Mouse (Mus musculus): ENCODE results near the gene Cd2. TPM values are rescaled to one million over a fixed set of nuclear protein-coding genes. Genes with fewer than 3 reads are reported as not detected.

The Cd2 gene
- polyA plus RNA-seq (2014; fragmentation: Nextera tagmentation; extraction: Ambion mirVana), result 0.53 TPM in 1 of 2 replicates, not detected in the other

DNA sequence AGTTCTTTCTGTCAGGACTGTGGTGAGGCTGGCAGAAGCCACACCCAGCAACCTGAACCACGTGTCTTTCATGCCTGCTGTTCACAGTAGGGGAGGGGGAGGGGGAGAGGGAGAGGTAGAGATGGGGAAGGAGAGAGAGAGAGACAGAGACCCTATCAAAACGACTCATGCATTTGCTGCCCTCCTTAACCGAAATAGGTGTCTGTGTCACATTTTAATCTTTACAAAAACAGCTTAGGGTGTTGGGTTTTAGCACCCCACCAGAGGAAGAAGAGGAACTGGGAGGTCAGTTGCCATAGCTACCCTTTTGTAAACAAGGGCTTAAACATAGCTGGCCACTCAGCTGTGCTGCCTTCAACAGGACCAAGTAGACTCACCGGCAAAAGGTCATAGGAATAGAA, at the start of gene Cd2:
Gene Cd2, minus strand, starts transcription at position 29 of the 401 bp plus-strand sequence.
- Histone ChIP-seq H3K27ac (replicated peaks; ENCODE audit: low read depth, low read length) (no peak within 1 kb of the TSS), H3K4me3 (ENCODE audit: low read depth, low read length) (no peak within 1 kb of the TSS), H3K4me1 (ENCODE audit: control insufficient read depth, insufficient read depth, low read length) (no peaks in the 10 kb centered on the region), H3K9ac (replicated peaks; ENCODE audit: low read length) (no peak within 1 kb of the TSS), H3K27me3 (ENCODE audit: control insufficient read depth, insufficient read depth, low read length) (no peaks in the 10 kb centered on the region), H3K9me3 (replicated peaks; ENCODE audit: control insufficient read depth, low read length) (no peaks in the 10 kb centered on the region), H3K36me3 (replicated peaks; ENCODE audit: control insufficient read depth, insufficient read depth, low read depth, low read length) (no peaks in the 10 kb centered on the region), H3K4me2 (ENCODE audit: low read depth, low read length) (no peak within 1 kb of the TSS)
- DNase-seq (ENCODE audit: low spot score), result no peak
- no peak for ATAC-seq (replicated peaks; ENCODE audit: insufficient number of reproducible peaks, low FRiP score, low TSS enrichment, low read depth)
- 25% methylated on average over 4 of the region's 4 CpGs for WGBS

DNA sequence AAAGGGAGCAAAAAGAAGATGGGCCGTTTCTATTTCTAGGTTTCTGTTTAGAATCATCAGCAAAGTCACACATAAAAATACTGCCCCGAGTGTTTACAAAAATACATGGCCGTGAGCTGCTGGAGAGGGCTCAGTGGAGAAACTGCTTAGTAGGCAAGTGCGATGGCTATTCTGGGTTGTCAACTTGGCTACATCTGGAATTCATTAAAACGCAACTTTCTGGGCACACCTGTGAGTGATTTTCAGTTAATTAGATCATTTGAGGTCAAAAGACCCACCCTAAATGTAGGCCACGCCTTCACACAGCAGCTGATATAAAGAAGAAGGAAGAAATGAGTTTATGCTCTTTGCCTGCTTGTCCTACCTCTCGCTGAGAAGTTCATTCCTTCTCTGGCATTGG, 40.9 kb upstream of the Cd2 start:
- H3K9me3 ChIP-seq (replicated peaks; ENCODE audit: control insufficient read depth, low read length), result no peaks in the 10 kb centered on the region
- no peak overlapping the region for H3K4me3 ChIP-seq (ENCODE audit: low read depth, low read length)
- 33% methylated on average over 7 of the region's 7 CpGs for WGBS
- peak; percentile 92 for DNase-seq (ENCODE audit: low spot score)
- no peaks in the 10 kb centered on the region for H3K4me1 ChIP-seq (ENCODE audit: control insufficient read depth, insufficient read depth, low read length)
- no peak overlapping the region for H3K9ac ChIP-seq (replicated peaks; ENCODE audit: low read length)
- H3K27ac ChIP-seq (replicated peaks; ENCODE audit: low read depth, low read length), result peak overlapping the region; percentile 44; the same call in 1 of the 2 replicates
- no peak overlapping the region for H3K4me2 ChIP-seq (ENCODE audit: low read depth, low read length)
- ATAC-seq (replicated peaks; ENCODE audit: insufficient number of reproducible peaks, low FRiP score, low TSS enrichment, low read depth), result no peak; the same call in 1 of the 2 replicates
- H3K36me3 ChIP-seq (replicated peaks; ENCODE audit: control insufficient read depth, insufficient read depth, low read depth, low read length), result no peaks in the 10 kb centered on the region
- no peaks in the 10 kb centered on the region for H3K27me3 ChIP-seq (ENCODE audit: control insufficient read depth, insufficient read depth, low read length)

DNA sequence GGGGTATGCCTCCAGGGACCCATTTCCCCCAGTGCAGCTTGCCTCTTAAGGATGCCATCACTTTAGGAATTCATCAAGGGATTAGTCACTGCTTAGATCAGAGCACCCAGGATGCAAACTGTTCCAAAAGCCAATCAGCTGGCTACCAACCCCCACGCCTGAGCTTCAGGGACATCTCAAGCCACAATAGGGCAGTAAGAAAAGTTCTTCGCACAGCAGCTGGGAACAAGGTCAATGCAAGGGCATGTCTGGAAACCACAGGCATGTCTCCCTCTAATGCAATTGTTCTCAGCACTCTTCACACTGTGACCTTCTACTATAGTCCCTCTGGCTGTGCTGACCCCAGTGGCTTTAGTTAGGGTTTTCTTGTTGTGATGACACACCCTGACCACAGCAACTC, 39.5 kb upstream of the Cd2 start:
- Histone ChIP-seq H3K9ac (replicated peaks; ENCODE audit: low read length) (no peak overlapping the region), H3K27me3 (ENCODE audit: control insufficient read depth, insufficient read depth, low read length) (no peaks in the 10 kb centered on the region), H3K27ac (replicated peaks; ENCODE audit: low read depth, low read length) (0 out of 2 replicates have a peak overlapping the region, but pooled peaks have one; percentile 9), H3K9me3 (replicated peaks; ENCODE audit: control insufficient read depth, low read length) (no peaks in the 10 kb centered on the region), H3K4me3 (ENCODE audit: low read depth, low read length) (no peak overlapping the region), H3K4me1 (ENCODE audit: control insufficient read depth, insufficient read depth, low read length) (no peaks in the 10 kb centered on the region), H3K4me2 (ENCODE audit: low read depth, low read length) (no peak overlapping the region), H3K36me3 (replicated peaks; ENCODE audit: control insufficient read depth, insufficient read depth, low read depth, low read length) (no peaks in the 10 kb centered on the region)
- DNase-seq (ENCODE audit: low spot score) (no peak), ATAC-seq (replicated peaks; ENCODE audit: insufficient number of reproducible peaks, low FRiP score, low TSS enrichment, low read depth) (no peak)
- WGBS, result 49% methylated on average over 2 of the region's 2 CpGs

DNA sequence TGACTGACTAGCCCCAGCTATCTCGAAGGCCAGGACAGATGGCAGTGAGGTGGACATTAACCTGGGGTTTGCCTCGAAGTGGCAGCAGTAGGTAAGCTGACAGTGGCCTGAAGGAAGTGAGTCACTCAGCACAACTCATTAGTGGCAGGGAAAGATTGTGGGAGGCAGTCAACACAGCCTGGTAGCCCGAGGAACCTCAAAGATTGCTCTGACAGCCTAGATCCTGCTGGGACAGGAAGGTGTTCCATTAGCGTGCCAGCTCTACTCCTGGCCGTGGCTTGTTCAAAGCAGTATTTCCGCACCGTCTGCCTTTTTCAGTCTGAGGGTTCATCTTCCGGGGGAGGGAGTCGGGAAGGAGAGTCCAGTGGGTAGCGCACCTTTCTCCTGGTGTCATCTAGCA, 34.7 kb upstream of the Cd2 start:
- H3K27ac ChIP-seq (replicated peaks; ENCODE audit: low read depth, low read length), result no peak overlapping the region
- H3K4me3 ChIP-seq (ENCODE audit: low read depth, low read length), result no peak overlapping the region

DNA sequence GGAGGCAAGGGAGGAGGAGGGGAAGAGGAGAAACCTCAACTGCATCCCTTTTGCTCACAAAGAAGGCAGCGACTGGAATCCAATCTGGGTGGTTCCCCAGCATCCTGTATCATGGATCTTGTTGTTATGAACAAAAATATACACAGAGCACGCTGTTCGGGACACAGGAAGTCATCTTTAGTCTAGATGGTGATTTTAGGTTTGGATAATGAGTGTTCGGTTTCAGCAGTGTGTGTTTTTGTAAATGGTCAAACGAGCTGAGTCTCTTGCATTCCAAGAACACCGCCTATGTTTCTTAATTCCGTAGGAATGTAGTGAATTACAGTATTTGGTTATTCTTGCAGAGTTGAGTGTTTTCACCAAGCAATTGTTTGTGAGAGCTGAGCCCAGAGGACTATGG, 33.1 kb upstream of the Cd2 start:
- no peak for ATAC-seq (replicated peaks; ENCODE audit: insufficient number of reproducible peaks, low FRiP score, low TSS enrichment, low read depth)
- Histone ChIP-seq H3K9me3 (replicated peaks; ENCODE audit: control insufficient read depth, low read length) (no peaks in the 10 kb centered on the region), H3K4me1 (ENCODE audit: control insufficient read depth, insufficient read depth, low read length) (0 out of 2 replicates have a peak, but pooled peaks cover 3% of the 10 kb centered on the region), H3K4me3 (ENCODE audit: low read depth, low read length) (no peak overlapping the region), H3K36me3 (replicated peaks; ENCODE audit: control insufficient read depth, insufficient read depth, low read depth, low read length) (no peaks in the 10 kb centered on the region), H3K9ac (replicated peaks; ENCODE audit: low read length) (no peak overlapping the region), H3K4me2 (ENCODE audit: low read depth, low read length) (no peak overlapping the region), H3K27ac (replicated peaks; ENCODE audit: low read depth, low read length) (no peak overlapping the region), H3K27me3 (ENCODE audit: control insufficient read depth, insufficient read depth, low read length) (no peaks in the 10 kb centered on the region)
- DNase-seq (ENCODE audit: low spot score), result no peak
- WGBS, result 48% methylated on average over 7 of the region's 7 CpGs

More for the DNA sequence above, 34.7 kb upstream of the Cd2 start:
- DNase-seq (ENCODE audit: low spot score) (no peak), ATAC-seq (replicated peaks; ENCODE audit: insufficient number of reproducible peaks, low FRiP score, low TSS enrichment, low read depth) (no peak)
- no peaks in the 10 kb centered on the region for H3K9me3 ChIP-seq (replicated peaks; ENCODE audit: control insufficient read depth, low read length)
- 83% methylated on average over 10 of the region's 10 CpGs for WGBS
- H3K9ac ChIP-seq (replicated peaks; ENCODE audit: low read length), result no peak overlapping the region
- no peak overlapping the region for H3K4me2 ChIP-seq (ENCODE audit: low read depth, low read length)
- H3K36me3 ChIP-seq (replicated peaks; ENCODE audit: control insufficient read depth, insufficient read depth, low read depth, low read length), result no peaks in the 10 kb centered on the region
- 0 out of 2 replicates have a peak, but pooled peaks cover 3% of the 10 kb centered on the region for H3K4me1 ChIP-seq (ENCODE audit: control insufficient read depth, insufficient read depth, low read length)
- H3K27me3 ChIP-seq (ENCODE audit: control insufficient read depth, insufficient read depth, low read length), result no peaks in the 10 kb centered on the region

DNA sequence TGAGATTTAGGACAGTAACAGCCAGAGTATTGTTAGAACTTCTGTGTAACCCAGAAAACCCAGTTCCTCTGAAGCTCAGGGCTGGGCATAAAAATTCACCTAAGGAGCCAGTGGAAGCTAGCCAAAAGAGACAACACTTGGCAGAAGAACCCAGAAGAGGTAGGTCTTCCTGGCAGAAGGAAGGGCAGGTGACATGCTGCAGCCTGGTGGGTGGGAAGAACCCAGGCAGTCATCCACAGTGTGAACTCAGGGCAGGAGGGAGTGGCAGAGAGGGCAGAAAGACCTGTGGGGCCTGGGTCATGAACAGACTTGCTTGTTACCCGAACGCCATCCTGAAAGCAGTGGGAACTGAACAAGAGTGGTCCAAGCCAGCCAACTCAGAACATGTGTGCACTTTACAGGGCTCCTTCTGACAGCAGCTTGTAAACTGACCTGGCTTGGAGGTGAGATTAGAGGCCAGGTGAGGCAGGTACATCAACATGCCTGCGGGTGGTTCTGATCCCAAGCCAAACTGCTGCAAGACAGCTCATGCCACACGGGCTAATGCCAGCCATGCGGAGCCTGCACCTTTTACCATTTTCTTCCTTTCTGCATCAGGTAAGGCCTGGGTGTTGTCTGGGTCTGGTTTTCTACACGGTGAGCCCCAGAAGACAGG, 30.9 kb upstream of the Cd2 start:
- Histone ChIP-seq H3K36me3 (replicated peaks; ENCODE audit: control insufficient read depth, insufficient read depth, low read depth, low read length) (no peaks in the 10 kb centered on the region), H3K27me3 (ENCODE audit: control insufficient read depth, insufficient read depth, low read length) (no peaks in the 10 kb centered on the region), H3K9me3 (replicated peaks; ENCODE audit: control insufficient read depth, low read length) (no peaks in the 10 kb centered on the region), H3K4me3 (ENCODE audit: low read depth, low read length) (no peak overlapping the region), H3K4me2 (ENCODE audit: low read depth, low read length) (no peak overlapping the region), H3K4me1 (ENCODE audit: control insufficient read depth, insufficient read depth, low read length) (0 out of 2 replicates have a peak, but pooled peaks cover 3% of the 10 kb centered on the region), H3K27ac (replicated peaks; ENCODE audit: low read depth, low read length) (no peak overlapping the region), H3K9ac (replicated peaks; ENCODE audit: low read length) (no peak overlapping the region)
- 89% methylated on average over 6 of the region's 6 CpGs for WGBS
- DNase-seq (ENCODE audit: low spot score) (no peak), ATAC-seq (replicated peaks; ENCODE audit: insufficient number of reproducible peaks, low FRiP score, low TSS enrichment, low read depth) (no peak)

DNA sequence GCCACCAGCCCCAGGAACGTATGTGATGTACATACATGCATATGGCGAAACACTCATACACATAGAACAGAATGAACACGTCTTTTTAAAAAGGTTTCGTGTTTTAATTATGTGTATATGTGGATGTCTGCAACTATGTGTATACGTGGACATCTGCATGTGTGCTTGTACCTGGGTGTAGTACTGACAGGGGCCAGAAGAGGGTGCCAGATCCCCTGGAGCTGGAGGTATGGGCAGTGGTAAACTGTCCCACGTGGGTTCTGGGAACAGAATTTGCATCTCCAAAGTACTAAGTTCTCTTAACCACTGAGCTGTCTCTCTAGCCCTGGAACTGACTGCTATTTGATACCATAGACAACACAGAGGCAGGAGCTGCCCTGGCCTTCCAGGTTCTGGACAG, 30.4 kb upstream of the Cd2 start:
- Histone ChIP-seq H3K9ac (replicated peaks; ENCODE audit: low read length) (no peak overlapping the region), H3K27me3 (ENCODE audit: control insufficient read depth, insufficient read depth, low read length) (no peaks in the 10 kb centered on the region), H3K4me3 (ENCODE audit: low read depth, low read length) (no peak overlapping the region), H3K4me2 (ENCODE audit: low read depth, low read length) (no peak overlapping the region), H3K9me3 (replicated peaks; ENCODE audit: control insufficient read depth, low read length) (no peaks in the 10 kb centered on the region), H3K36me3 (replicated peaks; ENCODE audit: control insufficient read depth, insufficient read depth, low read depth, low read length) (no peaks in the 10 kb centered on the region), H3K27ac (replicated peaks; ENCODE audit: low read depth, low read length) (no peak overlapping the region), H3K4me1 (ENCODE audit: control insufficient read depth, insufficient read depth, low read length) (0 out of 2 replicates have a peak, but pooled peaks cover 3% of the 10 kb centered on the region)
- ATAC-seq (replicated peaks; ENCODE audit: insufficient number of reproducible peaks, low FRiP score, low TSS enrichment, low read depth) (no peak), DNase-seq (ENCODE audit: low spot score) (peak; percentile 57)
- 73% methylated on average over 6 of the region's 6 CpGs for WGBS

DNA sequence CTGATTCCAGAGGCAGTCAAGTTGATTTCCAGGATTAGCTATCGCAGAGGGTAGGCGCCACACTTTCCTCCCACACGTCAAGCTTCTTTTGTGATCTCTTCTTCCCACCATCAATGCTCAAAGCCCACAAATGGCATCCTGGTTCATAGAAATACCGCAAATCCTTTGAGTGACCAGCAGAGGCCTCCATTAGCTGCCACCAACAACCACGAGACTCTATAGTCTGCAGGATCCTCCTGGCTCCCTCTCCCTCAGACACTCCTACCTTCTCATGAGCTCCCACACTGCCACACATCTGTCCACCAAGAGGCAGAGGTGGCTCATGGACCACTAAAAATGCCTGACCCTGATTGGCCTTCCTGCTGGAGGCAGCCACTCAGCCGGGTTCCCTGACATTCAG, 27.2 kb upstream of the Cd2 start:
- Histone ChIP-seq H3K27ac (replicated peaks; ENCODE audit: low read depth, low read length) (no peak overlapping the region), H3K36me3 (replicated peaks; ENCODE audit: control insufficient read depth, insufficient read depth, low read depth, low read length) (no peaks in the 10 kb centered on the region), H3K4me1 (ENCODE audit: control insufficient read depth, insufficient read depth, low read length) (no peaks in the 10 kb centered on the region), H3K9me3 (replicated peaks; ENCODE audit: control insufficient read depth, low read length) (no peaks in the 10 kb centered on the region), H3K4me3 (ENCODE audit: low read depth, low read length) (no peak overlapping the region), H3K9ac (replicated peaks; ENCODE audit: low read length) (no peak overlapping the region), H3K4me2 (ENCODE audit: low read depth, low read length) (no peak overlapping the region), H3K27me3 (ENCODE audit: control insufficient read depth, insufficient read depth, low read length) (no peaks in the 10 kb centered on the region)
- DNase-seq (ENCODE audit: low spot score), result no peak
- ATAC-seq (replicated peaks; ENCODE audit: insufficient number of reproducible peaks, low FRiP score, low TSS enrichment, low read depth), result no peak
- 76% methylated on average over 6 of the region's 6 CpGs for whole genome bisulfite sequencing
